Mouse (Mus musculus) cerebellum, adult 11 months (tissue): ENCODE measurements around the gene Mrpl12.
A peak's percentile ranks its signal among the peaks of the same experiment; 100 is the strongest.

Source experiments
- DNase-seq: peaks from one replicate; pipeline ENCODE4 v3.0.0; 2022

Mrpl12 gene

GRCm38 (mm10) chr11:120484265-120484981 is at the start of gene Mrpl12:
Mrpl12 (plus strand) TSS chr11:120484613.
- peak; percentile 84 for DNase-seq

DNA sequence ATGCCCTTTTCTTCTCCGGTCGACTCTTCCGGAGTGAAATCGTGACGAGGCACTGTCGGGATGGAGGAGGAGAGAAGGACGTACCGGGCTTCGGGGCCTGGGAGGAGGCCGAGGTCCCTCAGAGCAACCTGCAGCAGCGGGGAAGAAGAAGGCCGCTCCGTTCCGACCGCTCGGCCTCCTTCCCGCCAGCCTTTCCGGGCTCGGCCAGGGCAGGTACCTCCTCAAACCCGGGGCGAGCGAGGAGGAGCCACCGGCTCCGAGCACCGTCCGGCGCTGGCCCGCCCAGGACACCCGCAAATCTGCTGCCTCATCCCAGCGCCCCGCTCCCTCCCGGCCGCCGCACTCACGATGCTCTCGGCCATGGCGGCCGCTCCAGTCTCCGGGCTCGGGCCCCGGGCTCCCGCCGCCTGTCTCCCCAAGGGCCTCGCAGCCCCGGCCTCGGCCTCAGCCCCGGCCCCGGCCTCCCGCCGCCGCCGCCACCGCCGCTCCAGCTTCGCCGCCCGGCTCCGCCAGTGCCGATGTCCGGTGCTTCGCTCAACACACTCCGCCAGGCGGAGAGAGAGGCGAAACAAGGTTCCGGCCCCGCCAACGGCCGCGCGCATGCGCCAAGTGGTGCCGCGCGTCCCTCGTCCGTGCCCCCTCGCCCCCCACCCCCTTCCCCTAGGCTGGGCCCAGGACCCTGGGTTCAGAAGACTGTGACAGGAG is 47.1 kb upstream of the Mrpl12 start, which contains the start of gene Nploc4:
TSS of gene Nploc4 (minus strand) at position 557 of the 705 bp plus-strand sequence.
- DNase-seq: peak; percentile 84

DNA sequence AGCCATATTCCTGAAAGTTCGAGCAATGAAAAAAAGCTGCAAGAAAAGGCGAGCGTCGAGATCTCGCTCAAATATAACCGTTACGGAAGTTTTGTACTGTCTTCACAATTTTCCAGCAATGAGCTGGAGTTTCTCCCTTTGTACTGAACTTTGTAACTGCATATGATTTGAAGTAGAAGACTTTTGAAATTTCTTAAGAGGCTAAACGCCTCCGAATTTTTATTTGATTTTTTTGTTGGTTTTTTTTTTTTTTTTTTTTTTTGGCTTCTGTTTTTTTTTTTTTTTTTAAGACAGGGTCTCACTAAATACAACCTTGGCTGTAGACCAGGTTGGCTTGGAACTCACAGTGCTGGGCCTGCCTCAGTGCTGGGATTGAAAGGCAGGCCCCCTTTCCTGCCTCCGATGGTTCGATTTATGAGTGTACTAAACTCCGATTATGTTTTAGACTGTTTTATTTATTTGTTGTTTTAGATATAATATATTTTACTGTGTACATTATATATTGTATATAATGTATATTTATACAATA is 46.5 kb upstream of the Mrpl12 start:
- no peak for DNase-seq

DNA sequence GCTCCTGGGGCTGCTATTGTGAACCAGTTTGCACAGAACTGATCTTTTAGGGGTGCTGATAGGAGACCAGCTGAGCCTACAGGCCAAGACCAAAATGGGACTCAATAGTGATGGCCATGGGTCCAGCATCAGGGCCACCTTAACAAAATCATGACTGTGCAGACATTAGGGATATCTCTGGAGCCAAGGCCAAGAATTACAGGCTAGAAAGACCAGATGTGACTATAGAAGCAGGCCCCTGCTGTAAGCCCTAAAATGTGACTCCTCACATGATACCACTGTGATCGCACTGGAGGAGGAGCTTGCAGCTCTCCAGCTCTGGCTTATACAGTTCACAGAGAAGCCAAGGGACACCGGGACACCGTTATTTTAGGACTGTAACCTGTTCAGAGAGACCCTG is 42.1 kb upstream of the Mrpl12 start, which contains the start of gene Tspan10:
TSS of gene Tspan10 (plus strand) at position 301 of the 400 bp plus-strand sequence.
- no peak for DNase-seq

GRCm38 (mm10) chr11:120442765-120443280 is 41.6 kb upstream of the Mrpl12 start:
- DNase-seq: no peak

- DNase-seq: no peak
Measured at GRCm38 (mm10) chr11:120444106-120444505, 40.3 kb upstream of the Mrpl12 start.

DNA sequence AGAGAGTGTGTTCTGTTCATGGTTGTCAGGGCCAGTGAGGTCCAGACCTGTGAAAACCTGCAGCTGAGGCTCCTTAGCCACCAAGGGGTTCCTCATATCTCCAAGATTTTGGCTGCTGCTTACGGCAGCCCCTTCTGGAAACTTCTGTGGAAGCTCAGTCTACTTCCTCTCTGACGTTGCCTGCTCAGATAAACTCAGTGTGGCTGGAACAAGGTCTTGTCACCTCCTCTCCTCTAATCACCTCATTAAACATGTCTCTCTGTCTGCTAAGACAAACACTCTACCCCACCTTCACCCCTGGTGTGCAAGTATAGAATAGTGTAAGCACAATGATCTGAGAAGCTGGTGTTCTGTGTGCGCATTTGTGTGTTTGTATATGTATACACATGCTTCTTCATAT is 38.9 kb upstream of the Mrpl12 start:
- DNase-seq: no peak

DNA sequence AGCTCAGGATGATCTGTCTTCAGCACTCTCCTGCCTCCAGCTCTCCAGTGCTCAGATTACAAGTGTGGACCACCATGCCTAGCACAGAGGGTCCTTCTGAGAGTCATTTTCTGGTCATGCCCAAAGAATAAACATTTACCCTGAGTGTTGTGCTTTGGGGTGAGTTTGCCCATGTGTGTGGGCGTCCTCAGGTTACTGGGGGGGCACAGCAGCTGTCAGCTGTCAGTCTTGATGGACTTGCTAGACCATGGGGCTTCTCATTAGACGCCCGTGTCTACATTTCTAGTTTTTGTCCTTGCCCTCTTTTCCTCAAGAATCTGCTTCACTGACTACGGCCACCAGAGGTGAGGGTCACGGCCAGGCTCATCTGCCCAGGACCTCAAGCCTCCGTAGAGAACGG is 37.2 kb upstream of the Mrpl12 start:
- no peak for DNase-seq

- no peak for DNase-seq
Measured at GRCm38 (mm10) chr11:120452246-120452645, 32.2 kb upstream of the Mrpl12 start.

DNA sequence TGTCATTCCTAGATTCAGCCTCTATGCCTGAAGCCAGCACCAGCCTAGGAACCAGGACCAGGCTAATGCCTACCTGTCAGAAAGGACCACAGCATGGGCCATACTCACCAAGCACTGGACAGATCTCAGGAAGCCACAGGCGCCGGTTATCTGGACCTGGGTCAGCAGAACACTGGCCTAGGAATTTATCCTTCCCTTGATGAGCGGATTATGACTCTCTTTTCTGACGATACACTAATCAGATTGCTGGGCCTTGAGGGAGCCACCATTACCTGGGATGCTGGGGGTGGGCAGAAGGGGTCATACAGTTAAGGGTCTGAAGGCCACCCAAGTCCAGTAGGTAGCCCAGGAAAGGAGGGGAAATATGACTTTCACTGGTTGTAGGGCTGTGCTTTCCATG is 31.1 kb upstream of the Mrpl12 start, which contains the start of gene Pde6g:
TSS of gene Pde6g (minus strand) at position 195 of the 400 bp plus-strand sequence.
- no peak for DNase-seq

DNA sequence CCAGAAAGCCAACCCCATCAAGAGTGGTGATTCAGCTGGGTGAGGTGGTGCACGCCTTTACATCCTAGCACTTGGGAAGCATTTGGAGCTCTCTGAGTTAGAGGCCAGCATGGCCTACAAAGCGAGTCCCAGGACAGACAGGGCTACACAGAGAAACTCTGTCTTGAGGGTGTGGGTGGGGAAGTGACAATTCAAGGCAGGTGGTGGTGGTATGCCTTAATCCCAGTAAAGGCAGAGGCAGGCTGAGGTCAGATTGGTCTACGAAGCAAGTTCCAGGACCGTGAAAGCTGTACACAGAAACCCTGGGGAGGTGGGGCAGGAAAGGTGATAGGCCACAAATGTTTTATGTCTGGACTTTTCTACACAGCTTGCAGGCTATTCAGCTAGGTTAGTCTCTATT is 29.4 kb upstream of the Mrpl12 start:
- no peak for DNase-seq

DNA sequence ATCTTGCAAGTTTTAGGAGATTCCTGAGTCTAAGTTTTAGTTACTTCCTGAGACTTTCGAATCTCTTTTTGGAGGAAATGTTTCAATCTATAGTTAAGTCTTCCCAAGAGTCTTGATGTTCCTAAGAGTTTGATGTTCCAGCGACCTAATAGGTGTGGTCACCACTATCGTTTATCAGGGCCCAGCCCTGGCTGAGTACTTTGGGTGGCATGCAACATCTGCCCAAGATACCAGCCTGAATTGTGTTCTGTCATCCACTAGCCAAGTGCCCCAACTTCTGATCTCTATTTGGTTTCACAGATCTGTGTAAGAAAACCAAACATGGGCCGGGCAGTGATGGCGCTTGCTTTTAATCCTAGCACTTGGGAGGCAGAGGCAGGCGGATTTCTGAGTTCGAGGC is 29.0 kb upstream of the Mrpl12 start:
- no peak for DNase-seq

DNA sequence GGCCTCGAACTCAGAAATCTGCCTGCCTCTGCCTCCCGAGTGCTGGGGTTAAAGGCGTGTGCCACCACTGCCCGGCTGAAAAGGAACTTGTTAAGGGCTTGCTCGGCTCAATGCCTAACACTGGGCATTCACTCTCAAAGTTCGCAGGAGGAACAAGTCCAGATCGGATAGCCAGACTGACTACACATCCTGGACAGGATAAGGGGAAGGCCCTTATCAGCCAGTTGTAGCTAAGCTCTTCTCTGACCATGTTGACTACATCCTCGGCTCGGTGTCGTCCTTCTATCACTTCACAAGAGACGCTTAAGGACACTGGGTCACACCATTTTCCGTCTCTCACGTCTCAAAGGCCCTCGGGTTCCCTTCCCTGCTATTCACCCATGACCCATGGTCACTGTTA is 27.0 kb upstream of the Mrpl12 start:
- DNase-seq: no peak

- DNase-seq: peak; percentile 57
Measured at GRCm38 (mm10) chr11:120457772-120458751, 26.4 kb upstream of the Mrpl12 start, which contains the start of the genes Oxld1 and Ccdc137. Oxld1 (minus strand) TSS chr11:120458068. Ccdc137 (plus strand) TSS chr11:120458115.

DNA sequence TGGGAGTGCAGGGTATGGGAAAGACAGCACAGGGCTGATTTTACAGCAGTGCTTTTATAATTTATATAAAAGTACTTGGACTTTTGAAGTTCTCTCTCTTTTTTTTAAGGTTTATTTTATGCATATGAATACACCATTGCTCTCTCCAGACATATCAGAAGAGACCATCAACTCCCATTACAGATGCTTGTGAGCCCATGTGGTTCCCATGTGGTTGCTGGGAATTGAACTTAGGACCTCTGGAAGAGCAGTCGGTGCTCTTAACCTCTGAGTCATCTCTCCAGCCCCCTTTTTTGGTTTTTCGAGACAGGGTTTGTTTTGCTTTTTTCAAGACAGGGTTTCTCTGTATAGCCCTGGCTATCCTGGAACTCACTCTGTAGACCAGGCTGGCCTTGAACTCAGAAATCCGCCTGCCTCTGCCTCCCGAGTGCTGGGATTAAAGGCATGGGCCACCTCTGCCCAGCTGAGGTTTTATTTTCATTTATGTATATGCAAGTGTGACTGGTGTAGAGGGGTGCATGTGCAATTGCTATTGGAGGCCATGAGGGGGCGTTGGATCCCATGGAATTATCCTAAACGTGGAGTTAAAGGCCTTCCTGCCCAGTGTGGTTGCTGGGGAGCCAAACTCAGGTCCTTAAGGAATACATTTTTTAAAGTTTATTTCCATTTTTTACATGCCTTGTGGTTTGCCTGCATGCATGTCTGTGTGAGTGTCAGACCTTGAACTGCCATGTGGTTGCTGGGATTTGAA is 25.4 kb upstream of the Mrpl12 start:
- no peak for DNase-seq

DNA sequence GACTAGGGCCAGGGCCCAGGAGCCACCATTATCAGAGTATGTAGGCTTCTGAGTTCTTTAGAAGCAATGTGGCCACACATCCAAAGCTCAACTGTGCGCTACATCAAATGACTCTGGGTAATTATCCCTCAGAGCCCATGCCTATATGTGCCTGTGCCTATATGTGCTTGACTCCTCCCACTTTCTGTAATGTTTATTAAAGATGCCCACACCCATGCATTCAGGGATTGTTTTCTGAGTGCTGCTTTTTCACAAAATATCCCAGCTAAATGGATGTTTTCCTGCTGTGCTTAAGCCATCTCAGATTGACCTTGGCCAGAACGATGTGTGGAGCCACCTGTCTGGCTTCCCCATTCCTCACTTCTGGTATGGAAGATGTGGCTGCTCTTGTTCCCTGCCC is 20.9 kb upstream of the Mrpl12 start:
- no peak for DNase-seq

- DNase-seq: no peak
Measured at GRCm38 (mm10) chr11:120464365-120464764, 20.0 kb upstream of the Mrpl12 start.

DNA sequence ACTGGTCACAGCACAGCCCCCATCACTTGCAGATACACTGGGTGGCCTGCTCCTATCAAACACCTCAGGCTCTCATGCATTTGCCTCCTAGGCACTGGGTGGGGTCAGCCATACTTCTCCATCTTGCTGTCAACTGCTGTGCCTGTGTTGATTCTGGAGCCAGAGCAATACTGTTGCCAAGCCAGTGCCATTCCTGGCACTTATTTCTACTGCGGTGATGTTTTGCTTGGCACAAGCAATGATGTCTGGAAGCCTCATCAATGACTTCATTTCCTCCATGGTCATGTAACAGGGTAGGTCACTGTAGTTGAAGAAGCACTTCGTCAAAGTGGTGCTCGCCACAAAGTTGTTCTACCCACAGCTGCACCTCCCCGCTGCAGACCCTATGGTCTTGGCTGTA is 18.9 kb upstream of the Mrpl12 start:
- no peak for DNase-seq

DNA sequence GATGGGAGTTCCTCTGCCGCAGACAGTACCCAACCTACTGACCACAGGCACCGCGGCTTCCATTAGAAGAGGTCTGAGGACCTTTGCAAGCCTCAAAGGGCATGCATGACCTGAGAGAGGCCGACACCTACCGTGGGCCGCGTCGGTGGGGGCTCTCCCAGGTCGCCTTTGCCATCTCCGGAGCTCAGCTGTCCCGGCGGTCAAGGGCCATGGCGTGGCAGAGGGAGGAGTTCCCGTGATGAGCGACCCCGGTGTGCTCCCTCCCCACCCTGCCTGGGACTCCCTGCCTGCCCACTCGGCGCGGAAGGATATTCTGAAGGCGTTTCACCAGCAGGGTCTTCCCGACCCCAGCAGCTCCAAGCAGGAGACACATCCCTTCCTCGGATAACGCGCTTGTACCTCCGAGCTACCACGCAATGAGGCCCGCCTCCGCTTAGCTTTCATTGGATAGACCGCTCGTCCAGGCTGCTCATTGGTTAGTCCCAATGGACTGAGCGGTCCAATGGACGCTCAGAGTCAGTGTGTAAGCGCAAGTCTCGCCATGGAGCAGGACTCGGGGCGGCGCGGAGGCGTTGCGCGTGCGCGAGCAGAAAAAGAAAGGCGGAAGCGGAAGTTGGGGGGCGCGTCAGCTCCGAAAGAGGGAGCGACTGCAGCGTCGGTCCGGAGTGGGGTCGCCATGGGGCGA is 17.2 kb upstream of the Mrpl12 start, which contains the start of gene Arl16:
TSS of gene Arl16 (minus strand) at position 557 of the 685 bp plus-strand sequence.
- DNase-seq: peak; percentile 88

GRCm38 (mm10) chr11:120467736-120468092 is 16.7 kb upstream of the Mrpl12 start:
- no peak for DNase-seq

DNA sequence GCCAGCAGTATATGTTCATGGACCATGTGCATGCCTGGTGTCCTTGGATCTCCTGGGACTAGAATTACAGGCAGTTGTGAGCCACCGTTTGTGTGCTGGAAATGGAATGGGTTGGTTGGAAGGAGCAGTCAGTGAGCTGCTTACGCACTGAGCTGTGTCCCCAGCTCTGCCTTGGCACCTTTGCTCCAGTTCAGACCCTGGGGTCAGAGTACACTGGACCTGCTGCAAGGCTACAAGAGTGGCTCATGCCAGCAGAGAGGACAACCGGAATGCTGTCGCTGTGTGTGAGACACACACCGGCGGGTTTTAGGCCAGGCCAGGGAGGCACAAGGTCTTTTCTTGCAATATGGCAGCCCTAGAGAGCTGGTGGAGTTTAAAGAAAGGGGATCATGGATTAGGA is 12.4 kb upstream of the Mrpl12 start:
- DNase-seq: no peak
